Mouse (Mus musculus): ENCODE measurements at regions not wholly inside any gene's neighbourhood (a gene's known extent, or its start where the extent isn't known, plus 50 kb on each side); places are given as distances from the start of the nearest gene placed in this dataset.

DNA sequence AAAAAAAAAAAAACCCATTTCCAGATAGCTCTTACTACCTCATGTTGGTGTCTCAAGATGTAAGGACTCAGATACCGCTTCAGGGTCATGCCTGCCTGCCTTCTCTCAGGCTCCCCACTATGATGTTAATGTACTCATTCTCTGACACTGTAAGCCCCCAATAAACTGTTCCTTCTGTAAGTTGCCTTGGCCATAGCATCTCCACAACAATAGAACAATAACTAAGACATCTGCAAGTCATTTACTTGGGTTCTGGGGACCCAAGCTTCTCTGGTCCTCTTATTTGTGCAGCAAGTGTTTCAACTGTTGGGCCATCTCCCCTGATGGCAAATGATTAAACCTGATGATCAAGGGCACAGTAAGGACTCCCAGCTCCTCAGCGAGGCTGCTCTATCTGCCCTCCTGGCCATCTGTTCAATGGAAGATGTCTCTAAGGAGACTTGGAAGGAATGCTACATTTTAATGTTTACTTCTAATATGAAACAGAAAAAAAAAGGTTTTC is 520.8 kb upstream of the Rgma start:
- no peak for TF ChIP-seq POLR2A (IDR thresholded peaks at IDR 0.05; ENCODE audit: insufficient read depth, low read depth, low read length)
- TF ChIP-seq CTCF (IDR thresholded peaks at IDR 0.05; ENCODE audit: insufficient read depth, low read depth, low read length), result no peak
